Mouse (Mus musculus) liver, embryonic 14.5 days (tissue): ENCODE data around the gene Prph2.

Source experiments
- CTCF ChIP-seq: IDR thresholded peaks from 2 replicates; pipeline ENCODE4 v1.5.1; 2016; ENCODE audit warnings: antibody characterized with exemption, low read depth, control low read depth
- EP300 ChIP-seq: IDR thresholded peaks from 2 replicates; pipeline ENCODE4 v1.6.1; 2016; ENCODE audit warnings: antibody characterized with exemption, low read depth

- TF ChIP-seq CTCF (no peak), EP300 (no peak)
Observed at GRCm38 (mm10) chr17:46972603-46973002, 62.3 kb downstream of the Prph2 start.
